Mouse (Mus musculus): Measurements from ENCODE around the gene Gm10031. TPM values are rescaled to one million over a fixed set of nuclear protein-coding genes. Genes with fewer than 3 reads are reported as not detected.
"Not testable (repeated sequence)": the region's sequence is repeated elsewhere in the genome, so short reads cannot be mapped to it uniquely, and the experiment has no call there.

Gene Gm10031
- polyA plus RNA-seq (2014; fragmentation: Nextera tagmentation; extraction: Ambion mirVana) = 1.2 and 1.3 TPM in 2 replicates

- not testable (repeated sequence) for H3K9me3 ChIP-seq (ENCODE audit: control insufficient read depth, low read length); H3K9ac ChIP-seq (replicated peaks; ENCODE audit: low read length); H3K4me1 ChIP-seq (ENCODE audit: control insufficient read depth, insufficient read depth, low read length); H3K4me2 ChIP-seq (ENCODE audit: low read length); ATAC-seq (ENCODE audit: low FRiP score, low TSS enrichment); H3K4me3 ChIP-seq (replicated peaks; ENCODE audit: low read depth, low read length); DNase-seq; H3K36me3 ChIP-seq (ENCODE audit: control insufficient read depth, insufficient read depth, low read length); H3K27me3 ChIP-seq (ENCODE audit: control insufficient read depth, insufficient read depth, low read length); H3K27ac ChIP-seq (replicated peaks; ENCODE audit: low read depth, low read length)
- 94% methylated on average over 21 of the region's 22 CpGs for WGBS
These were observed at the start of gene Gm10031 for GRCm38 (mm10) chr1:156523842-156524241. TSS of gene Gm10031 (plus strand) at chr1:156524012.

DNA sequence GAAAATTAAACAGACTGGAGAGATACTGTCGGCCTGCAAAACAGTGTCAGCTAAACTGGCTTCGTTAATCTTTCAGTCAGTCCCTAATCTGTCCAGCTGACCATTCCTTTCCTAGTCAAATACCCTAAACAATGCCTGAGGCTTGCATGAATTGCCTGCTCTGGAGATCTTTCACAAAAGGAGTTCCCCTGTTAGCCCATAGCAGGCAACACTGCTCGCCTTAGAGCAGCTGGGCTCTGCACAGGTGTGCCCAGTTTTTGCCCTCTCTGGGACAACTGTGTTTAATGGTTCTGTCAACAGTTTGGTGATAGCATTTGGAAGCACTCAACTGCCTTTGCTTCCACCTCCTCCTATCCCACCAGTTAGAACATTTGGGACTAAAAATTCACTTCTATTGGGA is 49.0 kb upstream of the Gm10031 start:
- no peak for DNase-seq
- H3K4me2 ChIP-seq (ENCODE audit: low read length) = no peak overlapping the region
- no peaks in the 10 kb centered on the region for H3K9me3 ChIP-seq (ENCODE audit: control insufficient read depth, low read length)
- H3K27ac ChIP-seq (replicated peaks; ENCODE audit: low read depth, low read length) = no peak overlapping the region
- ATAC-seq (ENCODE audit: low FRiP score, low TSS enrichment) = no peak
- H3K27me3 ChIP-seq (ENCODE audit: control insufficient read depth, insufficient read depth, low read length) = no peaks in the 10 kb centered on the region
- 11% methylated on average over 3 of the region's 3 CpGs for WGBS
- no peak overlapping the region for H3K9ac ChIP-seq (replicated peaks; ENCODE audit: low read length)
- no peak overlapping the region for H3K4me3 ChIP-seq (replicated peaks; ENCODE audit: low read depth, low read length)
- H3K36me3 ChIP-seq (ENCODE audit: control insufficient read depth, insufficient read depth, low read length) = no peaks in the 10 kb centered on the region
- H3K4me1 ChIP-seq (ENCODE audit: control insufficient read depth, insufficient read depth, low read length) = peaks cover 7% of the 10 kb centered on the region

GRCm38 (mm10) chr1:156476016-156476415 is 47.8 kb upstream of the Gm10031 start:
- H3K9ac ChIP-seq (replicated peaks; ENCODE audit: low read length) = no peak overlapping the region
- H3K27ac ChIP-seq (replicated peaks; ENCODE audit: low read depth, low read length) = no peak overlapping the region
- peaks cover 7% of the 10 kb centered on the region for H3K4me1 ChIP-seq (ENCODE audit: control insufficient read depth, insufficient read depth, low read length)
- H3K4me3 ChIP-seq (replicated peaks; ENCODE audit: low read depth, low read length) = no peak overlapping the region
- H3K27me3 ChIP-seq (ENCODE audit: control insufficient read depth, insufficient read depth, low read length) = no peaks in the 10 kb centered on the region
- WGBS = 36% methylated on average over 2 of the region's 2 CpGs
- no peak overlapping the region for H3K4me2 ChIP-seq (ENCODE audit: low read length)
- H3K36me3 ChIP-seq (ENCODE audit: control insufficient read depth, insufficient read depth, low read length) = no peaks in the 10 kb centered on the region
- ATAC-seq (ENCODE audit: low FRiP score, low TSS enrichment) (no peak), DNase-seq (no peak)
- no peaks in the 10 kb centered on the region for H3K9me3 ChIP-seq (ENCODE audit: control insufficient read depth, low read length)

DNA sequence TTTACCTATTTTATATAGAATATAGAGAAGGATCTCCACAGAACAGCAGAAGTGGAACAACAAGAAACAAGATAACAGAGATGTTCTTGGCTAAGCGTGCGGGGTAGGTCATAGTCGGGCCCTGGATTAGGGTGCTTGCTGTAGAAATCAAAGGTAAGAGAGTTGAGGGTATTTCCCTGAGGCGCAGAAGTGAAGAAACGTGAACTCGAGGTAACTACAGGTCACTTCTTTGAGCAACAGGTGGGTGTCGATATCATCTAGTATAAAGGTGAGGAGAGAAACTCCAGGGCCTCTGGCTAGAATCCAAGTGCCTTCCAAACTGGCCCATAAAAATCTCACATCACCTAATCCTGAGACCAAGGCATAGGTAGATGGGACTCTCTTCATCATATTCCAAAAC is 47.3 kb upstream of the Gm10031 start:
- no peaks in the 10 kb centered on the region for H3K9me3 ChIP-seq (ENCODE audit: control insufficient read depth, low read length)
- H3K27ac ChIP-seq (replicated peaks; ENCODE audit: low read depth, low read length) = no peak overlapping the region
- peaks cover 7% of the 10 kb centered on the region for H3K4me1 ChIP-seq (ENCODE audit: control insufficient read depth, insufficient read depth, low read length)
- ATAC-seq (ENCODE audit: low FRiP score, low TSS enrichment) (no peak), DNase-seq (no peak)
- H3K4me2 ChIP-seq (ENCODE audit: low read length) = no peak overlapping the region
- WGBS = 28% methylated on average over 7 of the region's 7 CpGs
- no peak overlapping the region for H3K4me3 ChIP-seq (replicated peaks; ENCODE audit: low read depth, low read length)
- H3K9ac ChIP-seq (replicated peaks; ENCODE audit: low read length) = no peak overlapping the region
- no peaks in the 10 kb centered on the region for H3K36me3 ChIP-seq (ENCODE audit: control insufficient read depth, insufficient read depth, low read length)
- no peaks in the 10 kb centered on the region for H3K27me3 ChIP-seq (ENCODE audit: control insufficient read depth, insufficient read depth, low read length)

GRCm38 (mm10) chr1:156481826-156482225 is 42.0 kb upstream of the Gm10031 start:
- 94% methylated on average over 3 of the region's 3 CpGs for WGBS
- H3K36me3 ChIP-seq (ENCODE audit: control insufficient read depth, insufficient read depth, low read length) = no peaks in the 10 kb centered on the region
- H3K4me2 ChIP-seq (ENCODE audit: low read length) = no peak overlapping the region
- no peak for DNase-seq
- no peak overlapping the region for H3K4me3 ChIP-seq (replicated peaks; ENCODE audit: low read depth, low read length)
- H3K27me3 ChIP-seq (ENCODE audit: control insufficient read depth, insufficient read depth, low read length) = no peaks in the 10 kb centered on the region
- no peaks in the 10 kb centered on the region for H3K4me1 ChIP-seq (ENCODE audit: control insufficient read depth, insufficient read depth, low read length)
- H3K9ac ChIP-seq (replicated peaks; ENCODE audit: low read length) = no peak overlapping the region
- ATAC-seq (ENCODE audit: low FRiP score, low TSS enrichment) = no peak
- H3K27ac ChIP-seq (replicated peaks; ENCODE audit: low read depth, low read length) = no peak overlapping the region
- no peaks in the 10 kb centered on the region for H3K9me3 ChIP-seq (ENCODE audit: control insufficient read depth, low read length)

- WGBS = 96% methylated on average over 7 of the region's 7 CpGs
- no peak overlapping the region for H3K4me3 ChIP-seq (replicated peaks; ENCODE audit: low read depth, low read length)
- H3K27ac ChIP-seq (replicated peaks; ENCODE audit: low read depth, low read length) = no peak overlapping the region
- no peaks in the 10 kb centered on the region for H3K9me3 ChIP-seq (ENCODE audit: control insufficient read depth, low read length)
- H3K4me2 ChIP-seq (ENCODE audit: low read length) = no peak overlapping the region
- no peaks in the 10 kb centered on the region for H3K4me1 ChIP-seq (ENCODE audit: control insufficient read depth, insufficient read depth, low read length)
- H3K9ac ChIP-seq (replicated peaks; ENCODE audit: low read length) = no peak overlapping the region
- no peak for ATAC-seq (ENCODE audit: low FRiP score, low TSS enrichment)
- no peaks in the 10 kb centered on the region for H3K36me3 ChIP-seq (ENCODE audit: control insufficient read depth, insufficient read depth, low read length)
- H3K27me3 ChIP-seq (ENCODE audit: control insufficient read depth, insufficient read depth, low read length) = no peaks in the 10 kb centered on the region
- DNase-seq = no peak
These were observed 36.3 kb upstream of the Gm10031 start for GRCm38 (mm10) chr1:156487498-156487897.

DNA sequence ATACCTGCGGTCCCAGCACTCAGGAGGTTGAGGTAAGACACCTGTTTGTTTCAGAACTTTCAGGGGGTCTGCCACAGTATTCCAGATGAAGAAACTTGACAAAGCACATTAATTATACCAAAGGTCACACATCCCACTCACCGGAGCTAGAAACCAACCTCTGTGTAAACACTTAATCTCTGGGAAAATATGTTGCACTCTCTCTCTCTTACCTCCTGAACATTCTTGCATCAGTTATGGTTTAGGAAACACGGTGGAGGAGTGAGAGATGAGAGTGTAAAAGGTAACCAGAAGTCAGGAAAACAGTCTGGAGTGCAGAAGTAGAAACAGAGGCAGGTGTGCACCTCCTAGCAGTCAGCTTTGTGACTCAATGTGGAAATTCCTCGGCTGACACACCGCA is 35.8 kb upstream of the Gm10031 start:
- 90% methylated on average over 5 of the region's 5 CpGs for WGBS
- no peaks in the 10 kb centered on the region for H3K36me3 ChIP-seq (ENCODE audit: control insufficient read depth, insufficient read depth, low read length)
- H3K27ac ChIP-seq (replicated peaks; ENCODE audit: low read depth, low read length) = no peak overlapping the region
- no peaks in the 10 kb centered on the region for H3K27me3 ChIP-seq (ENCODE audit: control insufficient read depth, insufficient read depth, low read length)
- ATAC-seq (ENCODE audit: low FRiP score, low TSS enrichment) (no peak), DNase-seq (no peak)
- H3K4me3 ChIP-seq (replicated peaks; ENCODE audit: low read depth, low read length) = no peak overlapping the region
- H3K9me3 ChIP-seq (ENCODE audit: control insufficient read depth, low read length) = no peaks in the 10 kb centered on the region
- no peaks in the 10 kb centered on the region for H3K4me1 ChIP-seq (ENCODE audit: control insufficient read depth, insufficient read depth, low read length)
- H3K9ac ChIP-seq (replicated peaks; ENCODE audit: low read length) = no peak overlapping the region
- H3K4me2 ChIP-seq (ENCODE audit: low read length) = no peak overlapping the region

DNA sequence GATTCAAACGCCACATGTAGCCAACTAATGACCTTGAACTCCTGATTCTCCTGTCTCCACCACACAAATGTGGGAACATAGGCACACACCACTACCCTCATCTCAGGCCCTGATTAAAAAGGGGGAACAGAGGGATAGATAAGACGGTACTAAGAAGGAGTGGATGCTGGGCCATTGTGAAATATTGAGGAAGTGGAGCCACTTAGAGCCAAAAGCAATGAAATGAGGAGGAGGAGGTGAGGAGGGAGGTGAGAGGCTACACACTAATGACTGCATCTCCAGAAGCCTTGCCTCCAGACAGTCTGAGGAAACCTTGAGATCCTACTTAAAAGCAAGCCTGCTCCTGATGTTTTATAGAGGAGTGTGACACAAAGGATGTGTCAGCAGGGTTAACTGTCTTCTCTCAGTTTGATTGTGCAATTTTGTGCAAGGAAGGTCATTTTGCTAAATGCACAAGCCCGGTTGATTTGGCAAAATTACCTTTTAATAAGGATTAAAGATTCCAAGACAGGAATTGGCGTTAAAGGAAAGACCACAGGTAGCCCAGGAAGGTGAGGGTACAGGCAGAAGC is 32.5 kb upstream of the Gm10031 start:
- Histone ChIP-seq H3K9ac (replicated peaks; ENCODE audit: low read length) (no peak overlapping the region), H3K27ac (replicated peaks; ENCODE audit: low read depth, low read length) (no peak overlapping the region), H3K27me3 (ENCODE audit: control insufficient read depth, insufficient read depth, low read length) (no peaks in the 10 kb centered on the region), H3K36me3 (ENCODE audit: control insufficient read depth, insufficient read depth, low read length) (no peaks in the 10 kb centered on the region), H3K4me2 (ENCODE audit: low read length) (no peak overlapping the region), H3K4me1 (ENCODE audit: control insufficient read depth, insufficient read depth, low read length) (no peaks in the 10 kb centered on the region), H3K4me3 (replicated peaks; ENCODE audit: low read depth, low read length) (no peak overlapping the region), H3K9me3 (ENCODE audit: control insufficient read depth, low read length) (no peaks in the 10 kb centered on the region)
- 80% methylated on average over 4 of the region's 4 CpGs for WGBS
- ATAC-seq (ENCODE audit: low FRiP score, low TSS enrichment) (no peak), DNase-seq (no peak)

DNA sequence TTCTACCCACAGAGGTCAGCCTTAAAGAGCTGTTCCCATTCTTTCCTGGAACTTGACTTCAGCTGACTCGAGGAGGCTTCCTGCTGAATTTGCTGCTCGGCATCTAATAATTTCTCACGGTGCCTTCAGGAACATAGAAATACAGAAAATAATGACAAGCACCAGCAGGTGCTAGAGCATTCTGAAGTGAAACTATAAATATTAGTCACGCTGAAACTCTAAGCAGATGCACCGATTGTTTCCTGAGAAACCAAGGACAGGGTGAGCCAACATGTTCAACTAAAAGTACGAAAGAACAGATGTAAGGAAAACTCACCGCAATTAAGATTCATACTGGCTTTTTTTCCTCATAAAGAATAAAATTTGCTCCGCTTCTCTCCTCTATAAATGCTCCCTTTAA is 28.8 kb upstream of the Gm10031 start:
- ATAC-seq (ENCODE audit: low FRiP score, low TSS enrichment) = no peak
- H3K27me3 ChIP-seq (ENCODE audit: control insufficient read depth, insufficient read depth, low read length) = no peaks in the 10 kb centered on the region
- 56% methylated on average over 8 of the region's 8 CpGs for WGBS
- no peaks in the 10 kb centered on the region for H3K36me3 ChIP-seq (ENCODE audit: control insufficient read depth, insufficient read depth, low read length)
- no peak for DNase-seq
- H3K4me2 ChIP-seq (ENCODE audit: low read length) = no peak overlapping the region
- no peak overlapping the region for H3K9ac ChIP-seq (replicated peaks; ENCODE audit: low read length)
- H3K9me3 ChIP-seq (ENCODE audit: control insufficient read depth, low read length) = no peaks in the 10 kb centered on the region
- no peaks in the 10 kb centered on the region for H3K4me1 ChIP-seq (ENCODE audit: control insufficient read depth, insufficient read depth, low read length)
- no peak overlapping the region for H3K4me3 ChIP-seq (replicated peaks; ENCODE audit: low read depth, low read length)
- no peak overlapping the region for H3K27ac ChIP-seq (replicated peaks; ENCODE audit: low read depth, low read length)
